20 mouse cellular contexts compared by ENCODE assay signal in the genomic region with DNA sequence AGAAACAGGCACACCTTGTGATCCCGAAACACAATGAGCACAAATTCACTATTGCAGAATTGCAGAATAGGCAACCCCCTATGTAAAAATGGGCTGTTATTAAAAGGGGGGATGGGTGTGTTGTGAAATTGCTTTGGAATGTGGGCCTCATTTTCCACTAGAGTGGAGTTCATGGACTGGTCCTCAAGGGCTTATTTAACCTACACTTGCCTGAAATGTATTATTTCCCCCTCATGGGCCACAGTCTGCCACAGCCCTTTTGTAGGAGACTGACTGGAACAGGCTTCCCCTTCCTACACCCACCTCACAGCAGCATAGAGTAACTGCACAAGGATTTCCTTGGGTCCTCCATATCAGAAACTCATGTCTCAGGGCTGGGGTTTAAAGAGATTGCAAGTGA.
DNase-seq lines count a peak whose midpoint lies in the region; ATAC-seq lines count a peak whose summit lies in the region.
"Had no signal": no experiment of that assay in that cellular context is flagged by ENCODE, and none has a peak within 500 bp of the region (broad histone marks: within the 10 kb centered on the region; RNA-seq: fewer than 3 reads in every experiment).

No protein-coding gene starts in this region.

- H3K9me3 ChIP-seq in forebrain, embryonic 10.5 days = no peaks in the 10 kb centered on the region
- H3K9me3 ChIP-seq in forebrain, embryonic 13.5 days (replicated peaks) = no peaks in the 10 kb centered on the region
- no peaks in the 10 kb centered on the region for H3K9me3 ChIP-seq in embryonic facial prominence, embryonic 13.5 days
- H3K9me3 ChIP-seq: forebrain, embryonic 12.5 days; heart, embryonic 12.5 days; hindbrain, embryonic 10.5 days had no signal

- H3K4me1 ChIP-seq in forebrain, embryonic 10.5 days = peaks cover 16% of the 10 kb centered on the region
- 0 out of 2 replicates have a peak, but pooled peaks cover 3% of the 10 kb centered on the region for H3K4me1 ChIP-seq in forebrain, embryonic 13.5 days
- peaks cover 7% of the 10 kb centered on the region for H3K4me1 ChIP-seq in embryonic facial prominence, embryonic 13.5 days
- H3K4me1 ChIP-seq: heart, embryonic 12.5 days had no signal

- no peak overlapping the region for H3K4me3 ChIP-seq in forebrain, embryonic 10.5 days
- H3K4me3 ChIP-seq in forebrain, embryonic 13.5 days = no peak overlapping the region
- H3K4me3 ChIP-seq in embryonic facial prominence, embryonic 13.5 days = no peak overlapping the region
- H3K4me3 ChIP-seq: forebrain, embryonic 12.5 days; gastrocnemius, adult 2 months; heart, embryonic 12.5 days; hindbrain, embryonic 10.5 days had no signal

- peak overlapping the region; percentile 58; the same call in 1 of the 2 replicates for H3K27ac ChIP-seq in forebrain, embryonic 10.5 days
- H3K27ac ChIP-seq in forebrain, embryonic 13.5 days = no peak overlapping the region
- 0 out of 2 replicates have a peak overlapping the region, but pooled peaks have one; percentile 9 for H3K27ac ChIP-seq in embryonic facial prominence, embryonic 13.5 days
- H3K27ac ChIP-seq: forebrain, embryonic 12.5 days; gastrocnemius, adult 2 months; hindbrain, embryonic 10.5 days; hindbrain, embryonic 14.5 days had no signal

- H3K4me2 ChIP-seq in forebrain, embryonic 13.5 days = no peak overlapping the region
- H3K4me2 ChIP-seq in embryonic facial prominence, embryonic 13.5 days = no peak overlapping the region
- H3K4me2 ChIP-seq: forebrain, embryonic 12.5 days; heart, embryonic 12.5 days; hindbrain, embryonic 14.5 days had no signal

- no peak for ATAC-seq in forebrain, embryonic 13.5 days
- no peak for ATAC-seq in embryonic facial prominence, embryonic 13.5 days (ENCODE audit: insufficient number of reproducible peaks, insufficient read depth, low FRiP score, low TSS enrichment, low read depth)
- ATAC-seq: forebrain, postnatal 0 days had no signal

- H3K36me3 ChIP-seq in forebrain, embryonic 10.5 days (replicated peaks) = no peaks in the 10 kb centered on the region
- H3K36me3 ChIP-seq in forebrain, embryonic 13.5 days (ENCODE audit: poor library complexity, severe bottlenecking) = no peaks in the 10 kb centered on the region
- no peaks in the 10 kb centered on the region for H3K36me3 ChIP-seq in embryonic facial prominence, embryonic 13.5 days
- H3K36me3 ChIP-seq: forebrain, embryonic 12.5 days; heart, embryonic 12.5 days; hindbrain, embryonic 10.5 days had no signal

- no peak overlapping the region for H3K9ac ChIP-seq in forebrain, embryonic 13.5 days
- no peak overlapping the region for H3K9ac ChIP-seq in embryonic facial prominence, embryonic 13.5 days
- H3K9ac ChIP-seq: forebrain, embryonic 12.5 days; forebrain, postnatal 0 days; heart, embryonic 12.5 days; hindbrain, embryonic 14.5 days had no signal

- H3K27me3 ChIP-seq in forebrain, embryonic 10.5 days (ENCODE audit: poor library complexity, severe bottlenecking) = no peaks in the 10 kb centered on the region
- H3K27me3 ChIP-seq in forebrain, embryonic 13.5 days = no peaks in the 10 kb centered on the region
- H3K27me3 ChIP-seq in embryonic facial prominence, embryonic 13.5 days = no peaks in the 10 kb centered on the region
- H3K27me3 ChIP-seq: CH12.LX; forebrain, embryonic 12.5 days; heart, embryonic 12.5 days had no signal

- DNase-seq in forebrain, embryonic 10.5 days (ENCODE audit: extremely low spot score, low spot score) = no peak
- DNase-seq in Muller cell, postnatal 12 days (ENCODE audit: inconsistent ontology term) = peak; percentile 61
- peak; percentile 63 for DNase-seq in retina, embryonic 14.5 days (ENCODE audit: low spot score)
- no peak for DNase-seq in frontal cortex, postnatal 36 days (ENCODE audit: low spot score in 2 of 2)
- DNase-seq in right cerebral cortex, postnatal 14 days = no peak
- DNase-seq: adrenal gland, adult 2 months; adrenal gland, postnatal 25 days; cerebellum, adult 18-20 months; cerebellum, adult 9-11 months; cerebellum, postnatal 36 days; forebrain, postnatal 0 days; gastrocnemius, adult 2 months; gastrocnemius, postnatal 25 days had no signal

- WGBS in forebrain, embryonic 10.5 days = 64% methylated on average over 1 of the region's 1 CpGs
- WGBS in forebrain, embryonic 13.5 days = 49% methylated on average over 1 of the region's 1 CpGs
- WGBS in embryonic facial prominence, embryonic 13.5 days = 50% methylated on average over 1 of the region's 1 CpGs

Comparison
In these comparisons a context has a peak if more than half of its experiments do, and no peak if none do; other contexts are left out.
1. DNase-seq: peak in Muller cell, postnatal 12 days (single experiment) and retina, embryonic 14.5 days (single experiment); none in forebrain, embryonic 10.5 days (single experiment), frontal cortex, postnatal 36 days (0 of 2) and right cerebral cortex, postnatal 14 days (single experiment).